Mouse (Mus musculus) yolk sac, embryonic 10.5 days (tissue): ENCODE measurements at regions not wholly inside any gene's neighbourhood (a gene's known extent, or its start where the extent isn't known, plus 50 kb on each side); places are given as distances from the start of the nearest gene placed in this dataset.

Experiments used
- DNase-seq: peaks from one replicate; pipeline ENCODE4 v3.0.0-alpha.2; 2017; ENCODE audit warnings: low spot score

DNA sequence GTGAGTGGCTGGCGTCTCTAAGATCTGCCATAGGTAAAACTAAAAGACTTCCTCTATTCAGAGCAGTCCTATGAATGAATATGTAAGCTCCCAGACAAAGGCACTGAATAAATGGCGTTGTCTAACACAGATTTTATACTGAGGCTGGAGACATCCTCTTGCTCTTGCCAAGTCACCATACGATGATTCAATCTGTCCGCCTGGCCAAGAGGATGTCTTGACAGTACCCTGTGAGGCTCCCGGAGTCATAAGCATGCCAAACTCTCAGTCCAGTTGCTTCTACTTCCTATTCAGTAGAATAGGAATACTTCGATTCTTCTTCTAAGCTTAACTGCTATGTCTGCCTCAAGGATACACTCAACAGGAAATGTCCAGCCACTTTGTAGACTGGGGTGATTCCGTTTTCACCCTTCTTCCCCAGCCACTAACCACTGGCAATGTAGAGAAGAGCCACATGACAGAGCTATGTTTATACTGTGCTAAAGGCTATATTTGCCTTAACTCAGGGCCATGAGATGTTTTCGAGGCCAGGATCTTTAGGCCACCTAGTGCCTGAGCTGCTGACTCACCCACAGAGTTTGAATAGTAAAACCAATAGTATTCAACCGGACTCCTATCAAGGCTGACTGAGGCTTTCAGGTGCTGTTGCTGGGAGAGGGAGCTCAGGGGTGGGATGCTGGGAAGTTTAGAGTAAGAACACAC is 188.7 kb upstream of the Atp5g3 start:
- no peak for DNase-seq

DNA sequence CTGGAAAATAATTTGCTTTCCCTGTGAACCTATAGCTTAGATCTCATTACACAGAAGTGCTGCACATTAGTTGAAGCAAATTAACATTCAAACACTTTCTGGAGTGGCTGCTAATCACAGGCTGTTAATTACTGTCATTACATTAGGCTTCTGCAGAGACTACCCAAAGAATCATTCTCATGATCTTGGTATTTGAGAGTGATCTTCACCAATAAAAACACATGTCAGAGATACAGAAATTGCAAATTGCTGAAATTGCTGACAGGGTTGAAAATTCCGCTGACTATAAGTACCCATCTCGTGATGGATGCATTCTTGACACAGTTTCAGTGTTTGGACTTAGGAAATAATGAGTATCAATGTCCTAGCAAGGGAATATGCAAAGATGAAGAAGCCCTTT is 185.7 kb upstream of the Atp5g3 start:
- DNase-seq = no peak

DNA sequence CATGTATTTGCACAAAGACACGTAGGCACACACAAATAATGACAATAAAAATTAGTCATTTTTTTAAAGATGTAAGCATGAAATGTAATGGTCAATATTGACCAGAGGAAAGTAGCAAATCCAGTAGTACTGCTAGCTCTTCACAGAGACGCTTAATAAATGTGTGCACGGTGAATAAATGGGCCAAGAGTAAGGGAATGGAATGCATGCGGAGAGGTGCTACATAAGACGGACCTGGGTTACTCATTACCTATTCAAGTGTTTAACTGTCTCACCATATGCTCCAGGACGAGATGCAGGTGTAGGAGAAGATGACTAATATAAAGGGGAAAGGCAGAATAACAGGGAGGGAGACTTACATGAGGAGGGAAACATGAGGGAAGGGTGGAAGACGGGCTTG is 182.4 kb upstream of the Atp5g3 start:
- no peak for DNase-seq

DNA sequence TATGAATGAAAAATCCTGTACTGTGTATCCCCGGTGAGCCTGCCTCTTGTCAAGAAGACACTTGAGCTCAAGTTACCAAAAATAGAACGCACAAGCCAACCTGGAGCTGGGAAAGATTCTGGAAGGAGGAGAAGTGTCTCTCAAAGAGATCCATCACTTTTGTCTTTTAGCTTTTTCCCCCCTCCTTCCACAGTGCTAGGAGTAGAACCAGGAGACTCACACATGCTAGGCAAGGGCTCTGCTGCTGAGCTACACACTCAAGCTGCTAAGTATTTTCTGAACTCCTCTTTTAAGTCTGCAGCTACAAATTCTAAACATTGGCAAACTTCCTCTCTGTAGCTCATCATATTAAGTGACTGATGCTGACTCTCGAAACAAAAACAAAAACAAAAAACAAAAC is 176.2 kb upstream of the Atp5g3 start:
- DNase-seq = no peak

DNA sequence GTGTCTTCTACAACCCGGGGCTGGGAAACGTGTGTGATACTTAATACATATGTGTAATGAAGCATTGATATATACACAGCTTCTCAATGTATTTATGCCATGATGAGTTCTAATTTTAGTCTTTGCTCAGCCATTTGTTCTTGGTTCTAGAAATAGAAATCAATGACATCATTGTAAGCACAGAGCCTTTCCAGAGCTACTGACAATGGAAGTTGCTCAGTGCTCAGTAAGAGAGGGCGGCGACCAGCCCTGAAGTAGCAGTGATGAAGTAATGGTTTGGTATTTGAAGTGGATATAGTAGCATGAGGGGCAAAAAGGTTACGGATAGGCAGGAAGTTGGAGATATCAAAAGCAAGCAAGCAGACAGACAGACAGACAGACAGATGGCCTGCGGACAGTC is 173.8 kb upstream of the Atp5g3 start:
- no peak for DNase-seq

DNA sequence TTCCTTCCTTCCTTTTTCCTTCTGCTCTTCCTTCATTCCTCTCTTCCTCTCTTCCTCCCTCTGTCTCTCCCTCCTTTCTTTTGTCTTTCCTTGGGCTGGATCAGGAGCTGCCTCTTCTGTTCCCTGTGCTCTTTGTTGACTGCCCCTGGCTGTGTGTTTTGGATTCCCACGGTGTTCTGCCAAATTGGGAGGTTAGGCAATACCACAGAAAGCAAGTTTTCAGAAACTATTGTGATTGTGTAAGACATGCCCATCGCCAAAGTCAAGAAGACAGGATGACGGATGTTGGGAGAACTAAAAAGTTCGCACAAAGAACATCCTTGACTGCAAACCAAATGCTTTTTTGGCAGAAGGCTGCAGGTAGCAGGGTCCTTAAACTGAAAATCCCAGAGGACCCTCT is 165.6 kb upstream of the Atp5g3 start:
- DNase-seq = no peak

DNA sequence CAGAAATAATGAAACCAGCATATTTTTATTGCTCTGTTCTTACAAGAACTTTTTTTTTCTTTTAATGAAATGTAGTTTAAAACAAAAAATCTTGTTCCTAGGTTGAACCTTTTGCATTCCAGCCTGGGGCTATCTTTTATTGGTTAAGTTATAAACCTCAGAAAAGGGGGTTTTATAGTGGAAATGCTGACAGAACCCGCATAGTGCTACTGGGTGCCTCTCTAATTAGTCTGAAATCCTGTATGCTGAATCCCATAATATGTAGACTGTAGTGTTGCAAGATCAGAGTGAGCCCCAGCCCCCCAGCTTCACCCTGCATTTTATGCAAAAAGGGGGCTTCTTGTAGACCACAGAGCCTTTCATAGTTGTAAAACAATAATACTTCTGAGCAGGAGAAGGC is 164.4 kb upstream of the Atp5g3 start:
- no peak for DNase-seq

DNA sequence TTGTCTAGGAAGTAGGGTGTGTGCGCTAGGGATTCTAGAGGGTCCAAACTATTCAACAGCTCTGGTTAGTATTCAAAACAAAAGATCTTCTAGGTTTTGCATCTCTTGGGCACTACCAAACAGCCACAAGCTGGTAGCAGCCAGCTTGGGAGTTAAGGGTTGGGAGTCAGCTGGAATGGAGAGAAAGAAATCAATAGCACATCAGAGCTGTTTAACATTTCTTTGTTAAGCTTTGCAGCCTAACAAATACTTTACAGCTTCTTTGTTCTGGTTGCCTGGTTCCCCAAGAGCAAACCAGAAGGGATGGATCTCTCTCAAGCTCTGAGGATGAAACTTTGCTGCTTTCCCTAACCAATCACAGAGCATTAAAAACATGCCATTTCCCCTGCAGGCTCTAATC is 162.3 kb upstream of the Atp5g3 start:
- DNase-seq = no peak

DNA sequence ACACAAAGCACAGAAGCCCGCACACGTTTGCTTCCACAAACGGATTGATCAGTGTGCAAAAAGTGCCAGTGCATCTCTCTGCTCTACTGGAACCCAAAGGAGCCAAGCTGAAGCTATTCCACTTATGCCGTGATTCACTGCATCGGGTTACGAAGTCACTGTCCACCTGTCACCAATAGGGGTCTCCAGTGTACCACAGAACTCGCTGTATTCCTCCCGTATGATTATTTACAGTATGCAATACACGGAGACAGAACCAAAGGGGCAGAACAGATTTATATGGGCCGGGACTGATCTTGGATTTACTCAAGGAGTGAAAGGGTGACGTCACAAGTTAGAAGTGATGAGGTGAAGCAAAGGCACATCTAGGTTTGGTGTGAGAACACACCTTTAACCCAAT is 155.5 kb upstream of the Atp5g3 start:
- peak; percentile 44 for DNase-seq

DNA sequence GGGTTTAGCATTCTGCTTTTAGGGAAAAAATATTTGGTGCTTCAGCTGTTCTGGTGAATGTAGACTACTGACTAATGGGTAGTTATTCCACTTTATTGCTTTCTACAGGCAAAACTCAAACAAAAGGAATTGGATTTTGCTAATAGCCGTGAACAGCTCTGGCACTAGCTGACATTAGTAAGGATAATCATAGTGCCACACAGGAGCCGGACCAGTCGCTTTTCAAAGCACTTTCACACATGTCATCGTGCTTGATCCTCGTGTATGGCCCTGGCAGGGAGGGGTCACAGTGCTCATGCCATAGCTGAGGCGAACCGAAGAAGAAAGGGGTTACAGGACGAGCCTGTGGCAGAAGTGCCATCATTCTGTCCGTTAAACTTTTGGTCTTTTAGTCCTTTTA is 153.2 kb upstream of the Atp5g3 start:
- no peak for DNase-seq

DNA sequence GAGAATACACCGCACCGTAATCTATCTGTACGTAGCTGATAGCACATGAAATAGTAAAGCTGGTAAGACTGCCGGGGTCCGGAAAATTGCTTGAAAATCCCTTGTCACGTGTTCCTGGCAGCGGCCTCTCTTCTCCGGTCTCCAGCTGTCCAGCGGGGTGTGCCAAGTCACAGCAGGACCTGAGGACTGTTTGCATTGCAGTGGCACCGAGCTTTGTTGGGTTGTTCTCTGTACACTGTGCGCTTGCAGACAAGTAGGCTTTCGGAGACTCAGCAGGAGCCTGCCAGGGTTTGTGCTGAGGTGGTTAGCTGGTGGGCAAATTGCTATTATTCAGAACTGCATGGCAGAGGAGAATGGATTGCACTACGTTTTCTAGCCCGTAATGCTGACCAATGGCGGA is 152.7 kb upstream of the Atp5g3 start:
- no peak for DNase-seq

DNA sequence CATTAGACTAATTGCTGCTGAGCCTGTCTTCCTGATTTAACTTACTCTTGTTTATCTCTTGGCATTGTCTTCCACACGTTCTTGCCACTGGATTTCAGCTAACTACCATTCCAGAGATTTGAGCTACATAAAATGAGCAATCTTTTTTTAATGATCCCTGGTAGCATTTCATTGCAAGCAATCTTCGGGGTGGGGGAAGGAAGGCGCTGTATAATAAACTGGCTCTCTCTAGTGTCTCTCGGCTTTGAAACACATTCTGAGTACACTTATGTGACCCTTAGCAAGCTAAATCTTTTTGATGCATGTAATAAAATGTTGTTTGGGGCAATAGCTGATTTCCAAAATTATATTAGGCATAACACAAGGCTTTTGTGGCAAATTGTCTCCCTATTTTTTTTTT is 152.2 kb upstream of the Atp5g3 start:
- DNase-seq = no peak

DNA sequence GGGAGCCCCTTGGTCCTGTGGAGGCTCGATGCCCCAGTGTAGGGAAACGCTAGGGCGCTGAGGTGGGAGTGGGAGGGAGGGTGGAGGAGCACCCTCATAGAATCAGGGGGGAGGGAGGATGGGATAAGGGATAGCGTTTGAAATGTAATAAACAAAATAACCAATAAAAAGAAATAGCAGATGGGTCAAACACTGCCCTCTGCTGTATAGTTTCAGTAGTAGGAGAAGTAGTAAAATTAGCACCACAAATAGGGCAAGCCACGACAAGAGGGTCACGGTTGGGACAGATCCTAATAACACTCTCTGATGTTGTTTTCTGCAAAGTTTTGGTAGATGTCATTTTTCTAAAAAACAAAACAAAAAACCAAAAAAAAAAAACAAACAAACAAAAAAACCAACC is 131.3 kb upstream of the Atp5g3 start:
- DNase-seq = no peak

DNA sequence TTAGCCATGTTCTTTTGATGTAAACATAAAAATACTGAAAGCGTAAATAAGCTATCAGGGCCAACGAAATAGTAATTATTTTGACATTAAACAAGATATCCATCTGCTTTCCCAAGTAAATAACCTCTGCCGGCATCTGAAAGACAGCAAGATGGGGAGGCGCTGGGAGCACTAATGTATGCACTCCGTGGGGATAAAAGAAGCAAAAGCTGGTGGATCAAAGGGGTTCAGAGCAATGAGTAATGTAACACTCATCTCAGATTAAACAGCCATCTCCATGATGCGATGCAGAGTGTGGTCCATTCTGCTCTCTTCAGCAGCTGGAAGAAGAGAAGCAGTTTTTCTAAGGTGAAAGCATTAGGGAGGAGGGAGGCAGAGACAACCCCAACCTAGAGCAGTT is 128.5 kb upstream of the Atp5g3 start:
- no peak for DNase-seq

DNA sequence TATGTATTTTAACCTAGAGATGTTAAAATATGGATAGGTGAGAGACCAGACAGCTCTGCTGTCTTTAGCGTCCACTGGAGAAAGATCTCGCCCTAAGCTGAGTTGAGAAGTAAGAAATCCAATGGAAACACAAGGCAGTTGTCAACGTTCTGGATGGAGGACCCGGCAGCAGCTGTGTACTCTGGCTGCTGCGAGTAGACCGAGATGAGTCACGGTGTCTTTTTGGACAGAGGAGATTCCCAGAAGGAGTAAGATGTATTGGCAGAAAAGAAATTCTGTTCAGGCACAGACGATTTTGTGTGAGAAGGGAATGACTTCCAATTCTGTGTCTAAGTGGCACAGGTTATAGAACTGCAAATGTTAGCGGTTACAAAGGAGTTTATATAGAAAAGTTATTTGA is 124.9 kb upstream of the Atp5g3 start:
- no peak for DNase-seq

DNA sequence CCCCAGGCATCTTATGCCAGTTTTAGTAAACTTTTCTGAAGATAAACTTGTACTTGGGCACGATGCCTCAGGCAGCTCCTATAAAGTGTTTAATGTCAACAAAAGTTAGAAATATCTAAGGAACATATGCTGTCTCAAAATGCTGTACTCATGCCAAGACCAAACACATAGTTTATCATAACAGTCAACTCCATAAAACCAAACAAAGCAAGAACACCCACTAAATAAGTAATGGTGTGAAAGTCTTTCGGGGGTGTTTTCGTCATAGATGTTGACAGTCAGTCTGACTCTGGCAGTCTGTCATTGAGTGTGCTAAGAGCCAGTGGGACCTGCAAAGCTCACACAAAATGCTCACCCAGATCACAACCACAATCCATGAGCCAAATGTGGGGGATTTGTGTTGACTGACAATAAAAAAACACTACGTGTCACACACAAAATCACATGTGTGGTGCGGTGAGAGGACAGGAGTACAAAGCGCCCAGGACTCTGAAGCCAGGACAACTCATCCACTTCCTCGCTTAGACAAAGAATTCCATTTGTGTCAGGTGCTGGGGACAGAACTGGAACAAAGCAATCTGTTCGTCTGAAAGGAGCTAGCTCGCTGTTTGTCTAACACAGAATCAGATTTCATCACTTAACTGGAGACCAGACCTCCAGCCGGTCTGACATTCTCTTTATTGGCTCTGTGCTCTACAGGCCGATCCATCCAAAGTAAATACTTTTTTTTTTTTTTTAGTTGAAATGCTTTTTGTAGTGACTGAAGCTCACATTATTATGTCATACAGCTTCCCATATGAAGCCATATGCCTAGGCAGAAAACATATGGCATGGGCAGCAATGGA is 121.3 kb upstream of the Atp5g3 start:
- DNase-seq = no peak

DNA sequence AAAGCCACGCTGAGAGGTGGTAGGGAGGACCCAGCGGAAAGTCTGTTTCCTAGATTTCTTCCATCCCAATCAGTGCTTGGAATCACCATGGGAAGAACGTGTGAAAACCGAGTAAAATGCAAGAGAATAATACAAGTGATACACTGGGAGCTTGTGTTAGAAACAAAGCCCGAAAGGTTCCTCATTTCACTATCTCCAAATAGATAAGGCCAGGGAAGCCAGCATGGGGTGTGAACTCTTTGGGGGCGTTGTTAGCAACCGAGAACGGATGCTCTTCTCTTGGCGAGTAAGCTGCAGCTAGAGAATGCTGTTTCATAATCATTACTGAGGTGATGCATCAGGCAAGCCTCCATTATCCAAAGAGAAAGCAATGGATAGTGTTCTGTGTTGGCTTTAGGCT is 118.8 kb upstream of the Atp5g3 start:
- DNase-seq = no peak

DNA sequence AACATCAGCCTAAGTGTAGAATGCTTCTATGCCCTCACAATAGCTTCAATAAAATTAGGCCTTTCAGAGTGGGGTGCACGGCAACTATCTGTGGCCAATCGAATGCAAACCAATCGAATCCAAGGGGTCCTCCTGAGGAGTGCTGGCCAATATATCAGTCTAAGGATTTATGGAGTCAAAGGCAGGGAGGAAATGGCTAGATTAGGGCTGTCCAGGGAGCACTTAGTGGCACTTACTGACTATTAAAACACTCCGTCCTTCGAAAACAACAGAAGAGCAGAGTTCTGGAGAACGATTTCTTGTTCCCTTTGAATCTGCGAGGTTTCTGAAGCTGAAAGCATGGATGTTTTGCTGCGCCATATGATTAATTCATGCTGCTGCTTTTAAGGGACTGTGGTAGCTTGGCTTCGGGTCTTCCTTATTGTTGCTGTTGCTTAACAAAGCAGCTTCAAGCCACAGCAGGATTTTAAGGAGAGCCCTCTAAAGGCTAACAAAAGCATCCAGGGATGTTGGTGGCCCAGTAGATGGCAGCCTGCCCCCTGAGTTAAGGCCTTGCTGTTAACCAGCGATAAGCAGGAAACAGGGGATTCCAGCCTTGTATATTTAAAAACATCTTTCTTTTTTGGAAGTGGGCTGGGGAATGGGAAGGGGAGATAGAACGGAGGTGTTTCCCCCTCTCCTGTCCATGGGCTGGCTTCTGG is 116.4 kb upstream of the Atp5g3 start:
- DNase-seq = peak; percentile 6

DNA sequence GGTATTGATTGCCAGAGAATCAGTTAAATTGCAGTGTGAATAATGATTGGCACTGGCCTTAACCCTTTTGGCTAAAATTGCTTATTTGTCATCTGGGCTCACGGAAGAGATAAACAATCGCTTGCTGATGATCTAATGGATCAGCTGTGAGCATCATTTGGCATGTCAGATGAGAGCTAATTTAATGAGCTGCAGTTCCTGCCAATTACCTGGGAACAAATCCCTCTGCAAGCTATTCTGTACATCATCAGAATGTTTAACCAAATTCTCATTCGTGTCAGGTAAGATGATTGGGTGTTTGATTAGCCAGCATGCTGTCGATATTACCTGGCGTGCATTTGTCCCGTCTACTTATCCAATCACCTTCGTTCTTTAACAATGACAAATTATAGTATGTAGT is 104.0 kb upstream of the Atp5g3 start:
- no peak for DNase-seq

DNA sequence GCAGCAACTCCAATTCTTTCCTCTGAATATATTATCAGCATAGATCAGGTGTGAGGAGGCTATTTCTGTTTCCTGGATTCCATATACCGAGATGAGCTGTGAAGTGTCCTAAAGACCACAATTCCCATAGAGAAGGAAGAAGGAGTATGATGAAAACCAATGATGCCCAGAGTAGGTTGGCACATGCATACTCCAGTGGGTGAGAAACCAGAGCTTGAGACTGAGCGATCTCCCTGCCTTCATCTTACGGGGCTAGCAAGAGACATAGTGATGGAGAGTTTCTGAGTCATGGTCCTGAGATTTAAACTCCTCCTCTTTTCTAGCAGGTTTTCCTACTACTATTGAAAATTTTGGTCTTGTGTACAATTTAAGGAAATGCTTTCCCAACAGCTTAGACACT is 103.1 kb upstream of the Atp5g3 start:
- DNase-seq = no peak

DNA sequence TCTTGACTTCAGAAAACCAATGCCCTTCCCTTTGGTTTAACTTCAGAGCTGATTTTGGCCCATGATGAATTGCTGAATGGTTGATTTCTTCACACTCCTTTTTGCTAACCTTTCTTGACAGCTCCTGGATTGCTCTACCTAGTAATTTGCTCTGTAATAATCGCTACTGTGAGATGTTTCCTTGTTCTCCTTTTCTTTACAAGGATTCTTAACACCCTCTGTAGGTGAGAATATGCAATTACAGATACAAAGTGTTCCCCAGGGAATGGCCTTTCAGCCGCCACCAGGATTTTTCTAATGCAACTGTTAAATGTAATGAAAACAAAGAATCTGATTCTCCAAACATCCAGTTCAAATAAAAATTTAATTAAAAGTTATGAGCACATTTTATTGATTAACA is 87.4 kb upstream of the Atp5g3 start:
- no peak for DNase-seq

DNA sequence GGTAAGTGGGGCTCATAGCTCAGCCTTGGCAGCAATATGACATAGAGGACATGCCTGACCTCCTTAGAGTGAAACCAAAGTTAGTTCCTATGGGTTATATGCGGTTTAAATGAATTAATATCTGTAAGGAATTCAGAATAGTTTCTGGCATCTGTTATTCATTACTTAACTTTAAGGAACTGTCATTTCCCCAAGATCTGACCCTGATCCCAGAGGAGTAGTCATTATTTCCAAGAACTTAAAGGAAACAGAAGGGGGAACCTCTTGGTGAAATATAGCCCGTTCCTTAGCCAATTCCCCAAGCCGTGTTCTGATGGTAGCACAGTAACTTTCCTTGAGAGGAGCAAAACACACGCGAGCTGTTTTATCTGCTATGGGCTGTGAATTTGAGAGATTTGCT is 85.9 kb upstream of the Atp5g3 start:
- DNase-seq = no peak

DNA sequence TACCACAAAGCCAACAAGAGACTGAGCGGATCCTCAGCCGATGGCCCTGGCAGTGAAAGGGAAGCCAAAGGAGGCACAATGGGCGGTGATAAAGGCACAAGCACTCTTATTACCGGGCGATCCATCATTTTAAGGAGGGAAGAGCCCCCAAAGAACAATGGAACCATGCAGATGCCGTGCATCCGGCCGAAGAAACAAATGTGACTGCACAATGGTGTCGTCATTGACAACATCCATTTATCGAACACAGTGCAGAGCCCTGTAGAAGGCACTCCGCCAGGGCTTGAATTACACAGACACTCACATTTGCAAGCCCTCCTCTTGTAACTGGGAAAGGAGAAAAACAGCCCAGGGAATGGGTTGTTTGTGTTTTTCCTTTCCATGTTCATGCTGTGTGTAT is 80.7 kb upstream of the Atp5g3 start:
- DNase-seq = no peak
